Mouse (Mus musculus): ENCODE data around the gene Pik3r5.

DNA sequence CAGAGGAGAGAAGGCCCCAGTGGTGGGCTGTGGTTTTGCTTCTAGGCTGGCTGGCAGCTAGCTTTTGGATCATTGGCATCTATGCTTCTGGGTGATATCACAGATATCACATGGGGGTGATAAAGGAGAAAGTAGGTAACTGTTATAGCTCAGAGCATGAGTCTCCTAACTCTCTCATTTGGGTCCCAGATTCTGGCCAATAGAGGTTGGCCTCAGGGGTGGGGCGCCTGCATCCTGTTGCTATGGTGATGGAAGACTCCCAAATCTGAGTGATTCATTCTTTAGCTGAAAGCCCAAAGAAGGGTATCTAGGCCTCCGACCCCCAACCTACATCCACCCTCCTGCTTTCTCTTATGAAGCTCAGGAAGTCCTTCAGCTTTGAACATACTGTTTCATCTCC, 2.8 kb downstream of the Pik3r5 start:
- TF ChIP-seq CTCF (IDR thresholded peaks at IDR 0.05; ENCODE audit: low read depth) (no peak), EP300 (IDR thresholded peaks at IDR 0.05; ENCODE audit: low read depth) (no peak)
